Mouse (Mus musculus) ES-CJ7 (cell line): ENCODE measurements around the gene Dusp1.
A peak's percentile ranks its signal among the peaks of the same experiment; 100 is the strongest.

Experiments used
- DNase-seq: peaks from one replicate; pipeline ENCODE4 v3.0.0; 2011; ENCODE audit warnings: low read depth, low spot score

Dusp1 gene

DNA sequence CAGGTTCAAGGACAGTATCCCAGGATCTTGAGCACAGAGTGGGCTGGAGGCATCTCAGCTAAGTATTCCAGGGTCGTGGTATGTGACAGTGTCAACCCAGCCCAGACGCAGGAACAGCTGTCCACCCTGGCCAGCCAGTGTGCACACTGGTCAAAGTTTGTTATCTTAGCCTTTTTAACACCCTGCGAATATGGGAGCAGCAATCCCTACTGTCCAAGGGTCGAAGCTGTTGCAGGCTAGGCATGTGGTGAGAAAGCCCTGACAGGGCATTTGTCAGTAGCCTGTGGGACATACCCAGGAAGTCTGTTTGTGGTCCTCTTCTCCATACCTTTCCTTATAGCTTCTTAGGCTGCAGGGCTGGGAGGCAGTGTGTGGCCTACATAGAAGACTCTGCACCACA lies 22.1 kb upstream of the Dusp1 start:
- DNase-seq: no peak

DNA sequence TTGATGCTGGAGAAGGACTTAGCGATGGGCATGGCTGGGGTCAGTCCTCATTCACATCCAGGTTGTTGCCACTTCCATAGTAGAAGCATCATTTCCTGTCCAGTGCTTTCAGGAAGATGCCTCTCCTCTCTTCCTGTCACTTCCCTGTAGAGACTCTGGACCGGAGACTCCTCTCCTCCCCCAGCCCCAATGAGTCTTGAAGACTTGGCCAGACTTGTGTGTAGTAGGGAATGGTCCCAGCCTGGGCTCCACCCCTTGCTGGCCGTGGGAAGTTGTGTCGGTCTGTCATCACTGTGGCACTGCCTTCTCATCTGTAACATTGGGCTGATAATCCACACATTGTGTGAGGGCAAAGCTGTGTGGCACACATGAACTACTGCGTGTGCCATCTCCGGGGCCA lies 21.7 kb upstream of the Dusp1 start:
- no peak for DNase-seq

DNA sequence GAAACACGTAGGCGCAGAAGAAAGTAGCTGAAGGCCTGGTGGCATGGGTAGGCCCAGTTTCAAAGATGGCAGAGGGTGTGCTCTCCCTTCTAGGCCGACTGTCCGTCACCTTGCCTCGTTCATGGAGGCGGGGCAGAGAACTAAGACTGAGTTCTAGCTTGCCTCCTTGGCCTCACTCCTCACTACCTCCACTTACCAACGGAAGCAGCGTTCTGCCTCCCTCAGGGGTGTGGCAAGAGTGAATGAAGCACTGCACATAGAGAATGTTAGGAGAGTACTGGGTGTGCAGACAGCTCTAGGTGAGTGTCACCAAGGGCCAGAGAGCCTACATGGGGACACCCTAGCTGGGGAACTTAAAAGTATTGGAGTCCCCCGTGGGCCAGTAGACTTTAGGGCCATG lies 21.1 kb upstream of the Dusp1 start:
- no peak for DNase-seq

DNA sequence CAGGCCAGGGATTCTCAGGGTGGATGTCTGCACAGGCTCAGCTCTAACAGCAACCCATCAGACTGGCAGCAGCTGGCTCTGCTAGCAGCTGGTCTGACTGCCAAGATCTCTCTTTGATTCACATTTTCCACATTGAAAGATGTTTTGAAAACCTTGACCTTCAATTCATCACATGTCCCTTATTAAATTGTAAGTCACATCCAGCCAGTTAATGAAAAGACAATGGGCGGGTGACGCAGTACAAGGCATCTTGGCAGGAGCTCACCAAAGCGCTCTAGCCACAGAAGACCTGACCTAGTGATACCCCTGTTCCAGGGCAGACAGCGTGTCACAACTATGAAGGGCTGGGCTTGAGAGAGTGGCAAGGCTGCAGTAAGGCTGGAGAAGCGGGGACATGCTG lies 20.4 kb upstream of the Dusp1 start:
- no peak for DNase-seq

DNA sequence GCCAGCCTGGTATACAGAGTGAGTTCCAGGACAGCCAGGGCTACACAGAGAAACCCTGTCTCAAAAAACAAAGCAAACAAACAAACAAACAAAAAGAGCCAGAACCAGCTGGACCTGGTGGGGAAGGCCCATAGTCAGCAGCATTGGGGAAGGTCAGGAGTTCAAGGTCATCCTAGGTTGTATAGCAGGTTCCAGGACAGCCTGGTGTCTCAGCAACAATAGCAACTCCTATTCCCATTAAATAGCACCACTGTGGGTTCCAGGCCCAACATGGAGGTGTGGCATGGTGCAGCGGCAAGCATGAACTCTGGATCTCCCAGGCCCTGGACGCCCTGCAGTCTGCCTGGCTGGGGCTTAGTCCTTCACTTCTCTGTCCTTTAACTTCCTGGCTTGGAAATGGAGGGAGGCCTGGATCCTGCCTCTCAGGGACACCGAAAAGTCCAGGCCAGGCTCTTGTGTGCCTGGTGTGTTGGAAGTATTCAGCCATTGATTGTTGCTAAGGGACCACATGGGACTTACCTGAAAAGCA lies 19.0 kb upstream of the Dusp1 start:
- peak; percentile 74 for DNase-seq

DNA sequence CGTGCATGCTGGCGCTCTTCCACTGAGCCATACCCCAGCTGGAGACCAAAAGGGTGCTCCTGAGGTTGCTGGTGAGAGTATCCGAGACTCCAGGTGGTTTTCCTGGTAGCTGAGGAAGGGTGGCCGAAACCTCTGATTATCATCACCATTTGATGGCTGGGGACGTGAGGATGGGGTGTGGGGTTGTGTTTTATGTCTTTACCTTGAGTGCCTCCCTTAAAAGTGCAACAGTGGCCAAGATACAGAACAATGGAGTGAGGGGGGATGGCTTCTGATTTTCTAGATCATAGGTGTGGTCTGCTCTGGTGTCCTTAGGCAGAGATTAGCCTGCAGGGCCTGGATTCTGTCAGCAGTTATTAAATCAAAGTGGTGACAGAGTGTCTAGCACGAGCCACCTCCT lies 17.5 kb upstream of the Dusp1 start:
- DNase-seq: no peak

DNA sequence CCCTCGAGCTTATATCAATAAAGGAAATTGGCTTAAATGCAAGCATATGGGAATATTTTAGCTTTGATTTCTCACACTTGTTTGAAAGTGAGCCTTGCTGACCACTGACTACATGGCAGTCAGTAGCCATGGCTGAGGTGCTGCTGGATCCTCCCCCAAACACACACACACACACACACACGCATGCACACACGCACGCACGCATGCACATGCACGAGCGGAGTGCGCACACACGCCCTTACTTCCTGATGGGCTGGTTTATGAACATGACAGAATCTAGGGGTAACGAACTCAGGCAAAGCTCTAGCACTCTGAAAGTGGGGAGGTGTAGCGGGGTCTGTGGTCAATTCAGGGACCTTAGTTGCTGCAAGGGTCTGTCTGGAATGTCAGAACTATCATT lies 16.8 kb upstream of the Dusp1 start:
- DNase-seq: no peak

DNA sequence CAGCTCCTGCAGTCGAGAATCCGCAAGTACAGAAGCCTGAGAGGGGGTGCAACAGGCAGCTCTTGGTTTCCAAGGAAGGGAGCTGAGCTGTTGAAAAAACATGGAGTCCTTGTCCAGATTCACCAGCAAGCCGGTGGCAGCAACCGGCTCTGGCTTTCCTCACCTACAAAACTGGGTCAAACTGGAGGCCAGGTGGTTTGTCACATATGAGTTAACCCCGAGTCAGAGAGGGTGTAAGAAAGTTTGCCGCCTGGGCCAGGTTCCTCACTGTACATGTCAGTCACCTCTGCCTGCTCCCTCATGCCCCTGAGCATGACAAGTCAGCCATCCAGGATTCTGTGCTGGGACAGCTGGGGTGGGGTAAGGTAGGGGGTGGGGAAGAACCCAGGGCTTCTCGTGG lies 16.2 kb upstream of the Dusp1 start:
- no peak for DNase-seq

DNA sequence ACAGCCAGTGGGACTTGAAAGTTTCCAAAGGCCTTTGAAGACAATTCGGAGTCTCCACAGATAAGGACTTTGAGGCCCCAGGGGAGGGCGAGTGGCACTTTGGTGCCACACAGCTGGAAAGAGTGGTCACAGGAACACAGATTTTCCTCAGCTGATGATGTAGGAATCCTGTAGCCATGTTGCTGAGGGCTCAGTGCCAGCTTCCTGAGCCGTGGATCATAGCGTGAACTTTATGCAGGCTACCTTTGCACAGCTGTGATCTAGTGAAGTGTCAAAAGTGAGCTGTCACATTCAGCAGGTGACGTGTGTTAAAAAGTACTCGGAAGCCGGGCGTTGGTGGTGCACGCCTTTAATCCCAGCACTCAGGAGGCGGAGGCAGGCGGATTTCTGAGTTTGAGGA lies 15.4 kb upstream of the Dusp1 start:
- no peak for DNase-seq

DNA sequence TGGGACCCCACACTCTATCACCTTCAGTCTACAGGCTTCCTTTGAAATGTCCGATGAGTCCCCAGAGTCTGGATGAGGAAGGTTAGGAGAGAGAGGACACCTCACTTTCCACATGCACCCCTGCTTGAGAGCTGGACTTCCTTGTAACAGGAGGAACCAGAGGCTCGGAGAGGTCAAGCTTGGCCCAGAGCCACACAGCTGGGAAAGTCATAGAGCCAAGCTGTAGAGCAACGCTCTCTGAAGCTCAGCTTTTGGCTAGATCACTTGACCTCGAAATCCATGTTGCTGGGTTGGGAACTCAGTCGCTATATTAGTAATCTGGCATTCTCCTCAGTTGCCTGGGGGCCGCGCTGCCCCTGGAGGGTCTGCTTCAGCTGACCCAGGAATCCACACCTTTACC lies 14.9 kb upstream of the Dusp1 start:
- DNase-seq: no peak

DNA sequence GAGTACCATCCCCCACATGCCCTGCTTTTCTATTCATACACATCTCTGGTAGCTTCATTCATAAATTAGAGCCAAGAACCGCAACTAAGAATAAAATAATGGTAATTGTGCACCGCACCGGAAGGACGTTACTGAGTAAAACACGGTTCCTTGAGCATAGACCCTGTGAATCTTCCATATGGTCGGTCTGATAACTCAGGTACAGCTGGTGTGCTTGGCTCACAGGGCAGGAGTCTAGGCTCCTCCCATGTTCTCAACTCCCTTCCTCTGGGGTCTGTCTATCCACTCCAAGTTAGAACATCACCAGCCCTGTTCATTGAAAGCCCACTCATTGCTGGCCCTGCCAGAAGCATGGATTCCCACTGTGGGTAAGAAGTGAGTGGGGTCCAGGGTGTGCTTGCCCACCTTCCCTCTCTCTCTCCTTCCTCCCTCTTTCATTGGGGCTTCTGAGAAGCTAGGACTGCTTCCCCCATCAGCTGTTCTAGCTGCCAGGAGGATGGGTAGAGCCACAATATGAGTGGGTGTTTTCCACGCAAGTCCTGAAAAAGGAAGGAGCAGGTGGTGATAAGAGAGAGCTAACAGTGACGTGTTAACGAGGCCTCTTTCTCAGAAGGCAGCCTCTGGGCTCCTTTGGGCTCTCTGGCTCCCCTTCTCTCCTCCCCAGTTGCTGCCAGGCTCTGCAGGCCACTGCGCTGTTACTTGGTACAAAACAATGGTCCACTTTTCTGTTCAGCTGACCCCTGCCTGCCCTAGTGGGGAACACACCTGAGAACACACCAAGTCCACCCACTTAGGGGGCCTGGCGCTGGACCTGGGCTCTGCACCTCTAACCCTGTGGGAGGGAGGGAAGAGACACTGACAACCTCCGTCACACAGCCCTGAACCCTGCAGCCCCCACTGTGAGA lies 14.1 kb upstream of the Dusp1 start:
- no peak for DNase-seq

DNA sequence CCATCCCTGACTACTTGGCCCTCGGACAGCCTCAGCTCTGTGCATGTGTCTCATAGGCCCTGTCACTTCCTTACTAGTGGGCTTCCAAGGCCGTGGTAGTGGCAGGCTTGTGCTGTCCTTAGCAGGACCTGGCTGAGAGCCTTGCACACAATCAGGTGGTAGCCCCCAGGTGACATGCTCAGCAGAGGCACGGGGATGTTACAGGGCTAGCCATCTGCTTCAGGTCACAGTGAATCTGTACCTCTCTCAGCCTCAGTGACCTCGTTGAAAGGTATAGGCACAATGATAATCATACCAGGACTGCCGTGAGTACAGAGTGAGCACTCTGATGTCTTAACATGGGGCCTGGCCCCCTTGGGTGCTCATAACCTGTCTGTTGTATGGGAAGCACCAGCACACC lies 12.8 kb upstream of the Dusp1 start:
- no peak for DNase-seq

DNA sequence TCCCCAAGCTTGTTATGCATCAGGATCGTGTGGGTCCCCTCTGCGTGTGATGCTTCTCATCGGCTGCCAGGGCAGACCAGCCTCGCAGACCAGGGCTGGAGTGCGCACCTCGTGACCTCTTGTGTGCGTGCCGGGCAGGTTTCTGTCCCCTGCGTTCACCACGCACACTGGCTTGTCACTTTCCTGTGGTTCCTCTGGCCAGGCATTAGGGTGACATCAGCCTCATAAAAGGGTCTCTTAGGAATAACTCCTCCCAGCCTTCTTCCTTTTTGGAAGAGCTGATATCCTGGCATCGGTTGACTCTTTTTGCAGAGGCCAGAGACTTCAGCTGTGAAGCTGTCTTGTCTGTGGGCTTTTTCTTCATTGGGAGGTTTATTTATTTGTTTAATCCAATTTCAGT lies 12.2 kb upstream of the Dusp1 start:
- DNase-seq: no peak

DNA sequence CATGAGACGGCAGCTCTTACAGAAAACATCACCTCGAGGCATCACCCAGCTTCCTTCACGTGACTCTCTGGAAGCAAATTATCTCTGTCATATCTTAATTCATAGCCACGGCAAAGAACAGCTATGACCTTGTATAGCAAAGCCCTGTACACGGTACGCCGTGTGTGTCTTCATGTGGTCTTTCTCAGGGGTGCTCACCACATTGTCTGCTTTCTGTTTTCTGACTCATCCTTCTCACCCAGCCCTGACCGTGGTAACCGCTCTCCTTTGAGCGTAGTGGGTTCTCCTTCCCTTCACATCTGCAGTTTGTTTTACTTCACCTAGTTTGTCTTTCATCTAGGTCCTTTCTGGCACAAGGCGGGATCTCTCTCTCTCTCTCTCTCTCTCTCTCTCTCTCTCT lies 10.3 kb upstream of the Dusp1 start:
- no peak for DNase-seq

DNA sequence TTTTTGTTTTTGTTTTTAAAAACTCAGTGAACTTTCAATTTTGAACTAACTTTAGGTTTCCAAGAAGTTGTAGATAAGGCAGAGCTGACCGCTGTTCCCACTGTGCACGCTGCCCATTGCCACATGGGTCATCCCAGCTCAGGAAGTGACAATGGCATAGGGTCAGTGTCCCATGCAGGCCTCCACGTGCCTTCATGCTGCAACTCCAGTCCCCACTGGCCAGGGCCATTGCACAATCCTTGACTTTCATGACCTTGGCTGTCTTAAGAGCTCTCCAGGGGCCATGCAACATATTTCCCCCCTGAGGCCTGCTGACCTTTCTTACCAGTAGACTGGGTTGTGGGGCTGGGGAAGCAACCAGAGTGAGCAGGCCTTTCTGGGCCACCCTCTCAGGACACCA lies 9.4 kb upstream of the Dusp1 start:
- DNase-seq: no peak

DNA sequence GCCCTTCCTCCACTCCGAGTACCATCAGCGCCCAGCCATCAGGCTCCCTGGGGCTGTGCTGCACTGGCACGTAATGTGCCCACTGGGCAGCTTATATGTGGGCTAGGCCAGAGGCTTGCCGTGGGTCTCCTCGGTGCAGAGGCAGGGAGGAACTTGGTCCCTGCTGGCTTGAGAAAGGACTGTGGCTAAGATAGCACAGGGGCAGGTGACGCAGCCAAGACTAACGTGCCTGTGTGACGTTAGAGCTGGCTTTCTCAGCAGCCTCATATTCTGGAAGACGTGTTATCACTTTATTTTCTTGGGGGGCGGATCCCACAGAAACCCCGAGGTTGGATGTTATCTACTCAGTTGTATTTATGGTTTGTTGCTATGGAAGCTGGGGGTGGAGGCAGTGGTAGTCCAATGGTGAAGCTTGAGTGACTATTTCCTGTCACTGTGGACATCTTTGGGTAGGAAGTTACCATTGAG lies 8.8 kb upstream of the Dusp1 start:
- no peak for DNase-seq

DNA sequence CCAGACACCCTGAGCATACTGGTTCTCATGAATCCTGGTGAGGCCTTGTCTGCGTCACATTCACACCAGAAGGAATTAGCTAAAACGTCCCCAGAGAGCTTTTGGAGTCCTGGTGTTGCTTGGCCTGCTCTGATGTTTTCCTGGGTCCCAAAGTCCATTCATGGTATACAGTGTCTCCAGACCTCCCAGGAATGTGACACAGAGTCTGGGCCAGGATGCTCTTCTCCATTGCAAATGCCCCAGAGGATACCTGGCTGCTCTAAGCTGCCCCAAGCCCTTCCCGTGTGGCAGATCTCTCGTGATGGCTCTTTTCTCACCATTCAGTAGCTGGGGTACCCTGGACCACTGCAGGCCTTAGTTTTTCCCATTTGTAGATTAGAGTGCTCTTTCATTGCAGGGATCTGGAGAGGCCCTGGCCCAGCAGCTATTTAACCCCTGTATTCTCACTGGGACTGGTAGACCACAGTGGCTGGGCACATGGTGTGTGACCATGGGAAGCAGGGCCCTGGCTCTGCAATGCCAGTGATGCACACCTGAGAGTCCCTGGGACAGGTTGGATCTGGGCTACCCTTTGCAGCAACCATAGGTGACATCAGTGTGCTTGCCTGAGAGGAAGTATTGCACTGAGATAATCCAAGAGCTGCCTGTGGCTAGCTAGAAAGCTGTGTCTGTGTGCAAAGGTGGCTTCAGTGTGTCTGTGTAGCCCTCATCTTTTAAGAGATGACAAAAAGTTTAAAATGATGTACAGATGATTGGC lies 7.8 kb upstream of the Dusp1 start:
- DNase-seq: no peak

DNA sequence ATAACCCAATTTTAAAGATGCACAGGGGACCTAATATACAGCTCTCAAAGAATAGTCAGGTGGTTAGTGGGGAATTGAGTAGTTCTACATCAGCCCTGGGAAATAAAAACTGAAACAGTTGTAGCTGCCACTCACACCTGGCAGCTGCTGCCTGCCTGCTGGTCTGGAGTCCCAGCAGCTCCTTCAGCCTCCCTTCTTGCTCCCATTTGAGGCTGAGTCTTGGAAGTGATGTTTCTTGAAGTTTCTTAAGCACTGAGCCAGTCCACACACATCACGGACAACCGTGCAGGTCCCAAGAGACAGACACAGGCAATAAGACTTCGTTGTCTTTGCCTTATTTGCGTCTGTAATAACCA lies 5.9 kb upstream of the Dusp1 start:
- DNase-seq: no peak

DNA sequence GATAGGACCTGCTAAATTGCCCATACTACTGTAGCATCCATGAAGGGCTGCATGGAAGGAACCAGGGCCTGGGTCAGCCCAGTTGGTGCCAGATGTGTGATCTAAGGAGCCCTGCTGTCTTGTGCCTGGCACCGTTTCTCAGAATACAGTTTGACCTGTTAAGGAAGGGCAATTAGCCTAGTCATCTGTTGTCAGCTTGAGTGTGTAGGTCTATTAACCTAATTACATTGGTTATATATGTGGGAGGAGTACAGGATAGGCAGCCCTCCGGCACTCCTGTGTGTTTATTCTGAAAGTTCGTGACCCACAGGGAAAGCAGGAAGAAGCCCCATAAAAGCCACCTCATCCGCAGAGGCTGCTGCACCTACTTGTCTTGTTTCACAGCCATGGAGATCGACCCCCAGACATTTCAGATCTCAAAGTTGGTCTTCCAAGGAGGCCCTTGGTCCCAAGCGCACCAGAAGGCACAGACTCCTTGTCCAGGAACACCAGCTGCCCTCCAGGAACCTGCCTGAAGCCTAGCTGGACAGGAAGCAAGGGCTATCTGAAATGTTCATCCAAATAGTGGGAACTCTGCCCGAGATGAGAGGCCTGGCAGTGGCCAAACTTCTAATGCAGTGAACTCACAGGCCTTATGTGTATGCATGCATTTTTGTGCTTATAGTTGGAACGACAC lies 5.4 kb upstream of the Dusp1 start:
- DNase-seq: no peak

DNA sequence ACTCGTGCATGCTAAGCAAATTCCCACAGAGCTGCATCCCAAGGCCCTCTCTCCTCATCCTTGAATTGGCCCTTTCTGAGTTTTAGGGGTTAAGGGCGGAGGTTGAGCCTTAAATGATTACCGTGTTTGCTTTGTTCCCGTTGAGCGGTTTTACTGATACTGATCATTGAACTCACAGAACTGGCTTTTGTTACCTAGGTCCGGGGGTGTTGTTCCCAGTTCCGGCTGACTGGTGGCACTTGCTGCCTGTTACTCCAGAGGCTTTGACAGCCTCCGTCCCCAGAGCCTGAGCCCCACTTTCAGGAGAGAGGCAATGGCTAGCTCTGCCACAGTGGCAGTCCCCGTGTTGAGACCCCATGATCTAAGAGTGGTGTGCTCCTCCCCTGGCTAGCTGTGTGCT lies 2.5 kb upstream of the Dusp1 start:
- no peak for DNase-seq

DNA sequence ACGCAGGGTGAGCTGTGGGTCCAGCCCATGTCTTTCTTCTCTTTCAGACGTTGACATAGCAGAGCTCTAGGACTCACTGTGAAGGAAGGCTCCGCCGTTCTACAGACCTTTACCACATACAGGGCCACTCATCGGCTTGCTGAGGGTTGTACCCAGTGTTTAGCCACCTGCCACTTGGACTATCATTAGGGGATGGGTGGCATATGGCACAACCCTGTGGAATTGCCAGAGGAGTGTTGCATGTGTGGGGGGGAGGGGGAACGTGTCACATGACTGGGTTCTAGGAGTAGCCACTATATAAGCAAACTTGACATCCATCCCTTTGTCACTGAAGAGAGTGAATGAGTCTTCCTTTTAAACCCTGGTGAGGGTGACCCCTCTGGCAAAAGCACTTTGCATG lies 1.5 kb upstream of the Dusp1 start:
- no peak for DNase-seq

DNA sequence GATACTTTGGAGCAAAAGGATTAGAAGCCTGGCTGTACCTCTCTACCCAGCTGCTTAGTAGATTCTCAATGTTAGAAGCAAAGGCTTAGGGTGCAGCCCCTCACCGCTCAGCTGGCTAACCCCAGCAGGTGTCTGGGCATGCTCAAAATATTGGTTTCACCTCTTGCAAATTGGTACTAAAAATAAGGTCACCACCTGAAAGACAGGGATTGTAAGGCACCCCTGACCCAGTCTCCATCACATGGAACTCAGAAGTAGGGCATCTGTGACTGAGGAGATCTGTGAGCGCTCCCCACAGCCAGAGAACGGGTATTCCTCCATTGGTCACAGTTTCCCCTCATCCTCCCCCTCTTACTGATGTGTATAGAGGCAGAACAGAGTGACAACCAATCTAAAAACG lies 364 bp upstream of the Dusp1 start:
- DNase-seq: no peak
